Mouse (Mus musculus) adrenal gland, postnatal 25 days (tissue): Measurements from ENCODE around the gene Atp6v1fnb. TPM values are rescaled to one million over a fixed set of nuclear protein-coding genes. Genes with fewer than 3 reads are reported as not detected.

Experiments
- total RNA-seq: library from RNA; stranded (reverse); gene quantifications from 2 replicates; pipeline ENCODE4 v1.2.3, GENCODE M21; 2021

Gene Atp6v1fnb
- total RNA-seq, 1 experiment from 2014 or later, result not detected

Other genes with a start within 250 kb of the Atp6v1fnb start
- 4.3 and 7.4 TPM in 2 replicates for gene Hilpda, start 198.9 kb upstream of the Atp6v1fnb start, total RNA-seq
- 0.33 TPM in 1 of 2 replicates, not detected in the other for gene Fam71f2, start 191.8 kb upstream of the Atp6v1fnb start, total RNA-seq
- not detected in 2 replicates for gene Fam71f1, start 152.3 kb upstream of the Atp6v1fnb start, total RNA-seq
- gene Calu, start 123.4 kb upstream of the Atp6v1fnb start, total RNA-seq, result 126 and 127 TPM in 2 replicates
- gene Opn1sw, start 83.0 kb upstream of the Atp6v1fnb start, total RNA-seq, result 0.12 TPM in 1 of 2 replicates, not detected in the other
- 3.6 and 4.7 TPM in 2 replicates for gene Ccdc136, start 75.1 kb upstream of the Atp6v1fnb start, total RNA-seq
- gene Flnc, start 38.2 kb upstream of the Atp6v1fnb start, total RNA-seq, result 1.4 and 1.8 TPM in 2 replicates
- gene Atp6v1f, start 3.7 kb upstream of the Atp6v1fnb start, total RNA-seq, result 195 TPM in 2 replicates
- 2.6 and 3.1 TPM in 2 replicates for gene Kcp, start 36.5 kb downstream of the Atp6v1fnb start, total RNA-seq
- 2.6 and 4.6 TPM in 2 replicates for gene Irf5, start 55.2 kb downstream of the Atp6v1fnb start, total RNA-seq
- 60.6 and 60.9 TPM in 2 replicates for gene Tnpo3, start 138.4 kb downstream of the Atp6v1fnb start, total RNA-seq
- gene Tspan33, start 222.8 kb downstream of the Atp6v1fnb start, total RNA-seq, result 1.2 and 1.3 TPM in 2 replicates